Mouse (Mus musculus) mouse trophoblast stem cell (cell line): ENCODE measurements at regions not wholly inside any gene's neighbourhood (a gene's known extent, or its start where the extent isn't known, plus 50 kb on each side); places are given as distances from the start of the nearest gene placed in this dataset.

ENCODE experiments used
- in situ Hi-C, 2 experiments: fragments of 300-500 bp; cut with MseI, MboI; formaldehyde crosslinking; loops; 2 replicates in 1 of 2; 3 replicates in 1 of 2; pipeline ENCODE4 v1.15.1; 2025

GRCm38 (mm10) chr12:54456731-54457130 is 199.6 kb downstream of the Sptssa start:
- in situ Hi-C loops: no loop called here

- in situ Hi-C loops: no loop called here
Measured at GRCm38 (mm10) chr12:54454606-54455005, 201.8 kb downstream of the Sptssa start.

- in situ Hi-C loops: no loop called here
Measured at GRCm38 (mm10) chr12:54453343-54453742, 203.0 kb downstream of the Sptssa start.

GRCm38 (mm10) chr12:54450369-54450768 is 206.0 kb downstream of the Sptssa start:
- in situ Hi-C loops: no loop called here

- in situ Hi-C loops: no loop called here
Measured at GRCm38 (mm10) chr12:54448221-54448620, 208.2 kb downstream of the Sptssa start.

GRCm38 (mm10) chr12:54447354-54447753 is 209.0 kb downstream of the Sptssa start:
- in situ Hi-C loops: no loop called here

- in situ Hi-C loops: no loop called here
Measured at GRCm38 (mm10) chr12:54446356-54446755, 210.0 kb downstream of the Sptssa start.

- in situ Hi-C loops: no loop called here
Measured at GRCm38 (mm10) chr12:54444416-54444815, 212.0 kb downstream of the Sptssa start.

GRCm38 (mm10) chr12:54443285-54443684 is 213.1 kb downstream of the Sptssa start:
- in situ Hi-C loops: no loop called here

- in situ Hi-C loops: no loop called here
Measured at GRCm38 (mm10) chr12:54442408-54442807, 214.0 kb downstream of the Sptssa start.

GRCm38 (mm10) chr12:54440851-54441593 is 215.4 kb downstream of the Sptssa start:
- in situ Hi-C loops: no loop called here

- in situ Hi-C loops: no loop called here
Measured at GRCm38 (mm10) chr12:54438793-54439192, 217.6 kb downstream of the Sptssa start.

GRCm38 (mm10) chr12:54425236-54425635 is 221.6 kb upstream of the Egln3 start:
- in situ Hi-C loops: no loop called here

GRCm38 (mm10) chr12:54414829-54415228 is 211.2 kb upstream of the Egln3 start:
- in situ Hi-C loops: no loop called here

- in situ Hi-C loops: no loop called here
Measured at GRCm38 (mm10) chr12:54414201-54414600, 210.5 kb upstream of the Egln3 start.

GRCm38 (mm10) chr12:54410038-54410605 is 206.5 kb upstream of the Egln3 start:
- in situ Hi-C loops: no loop called here

GRCm38 (mm10) chr12:54408906-54409305 is 205.2 kb upstream of the Egln3 start:
- in situ Hi-C loops: no loop called here

- in situ Hi-C loops: no loop called here
Measured at GRCm38 (mm10) chr12:54407301-54407896, 203.7 kb upstream of the Egln3 start.

- in situ Hi-C loops: no loop called here
Measured at GRCm38 (mm10) chr12:54405066-54405465, 201.4 kb upstream of the Egln3 start.

GRCm38 (mm10) chr12:54402591-54402990 is 198.9 kb upstream of the Egln3 start:
- in situ Hi-C loops: no loop called here

GRCm38 (mm10) chr12:54401665-54402064 is 198.0 kb upstream of the Egln3 start:
- in situ Hi-C loops: no loop called here

GRCm38 (mm10) chr12:54400084-54400483 is 196.4 kb upstream of the Egln3 start:
- in situ Hi-C loops: no loop called here

GRCm38 (mm10) chr12:54398080-54398479 is 194.4 kb upstream of the Egln3 start:
- in situ Hi-C loops: no loop called here
